ENCODE assay signal across 9 mouse cellular contexts in the genomic region with DNA sequence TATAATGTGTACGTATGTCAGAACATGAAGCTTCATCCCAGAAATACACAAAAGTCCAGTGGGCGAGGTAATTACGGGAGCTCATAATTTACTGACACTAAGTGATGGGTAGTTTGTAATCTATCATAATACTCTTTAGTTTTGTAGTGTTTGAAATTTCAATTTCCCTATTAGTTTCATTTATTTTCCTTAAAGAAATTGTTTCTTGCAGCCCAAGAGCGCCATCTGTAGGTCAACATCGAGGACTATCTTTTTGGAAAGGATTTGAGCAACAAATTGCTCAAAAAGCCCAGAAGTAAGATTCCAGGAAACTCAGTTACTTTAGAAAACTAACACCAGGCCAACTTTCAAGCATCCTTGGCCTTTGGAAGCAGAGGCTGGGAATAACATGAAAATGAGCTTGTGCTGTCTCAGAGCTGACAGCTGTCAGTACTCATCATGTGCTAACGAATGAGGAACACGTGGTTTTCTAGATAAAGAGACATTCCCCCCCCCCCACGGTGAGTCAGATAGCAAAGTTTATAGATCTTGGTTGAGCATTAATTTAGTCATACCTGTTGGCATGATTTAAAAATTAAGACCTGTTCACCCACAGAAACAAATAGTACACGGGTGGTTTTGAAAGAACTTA. TPM values are rescaled to one million over a fixed set of nuclear protein-coding genes. Genes with fewer than 3 reads are reported as not detected.
DNase-seq lines count a peak whose midpoint lies in the region; ATAC-seq lines count a peak whose summit lies in the region.
"Had no signal": no experiment of that assay in that cellular context is flagged by ENCODE, and none has a peak within 500 bp of the region (broad histone marks: within the 10 kb centered on the region; RNA-seq: fewer than 3 reads in every experiment).

No protein-coding gene starts in this region.

- H3K9me3 ChIP-seq in heart, embryonic 11.5 days (replicated peaks; ENCODE audit: control insufficient read depth, low read length), result no peaks in the 10 kb centered on the region; the same call in 1 of the 2 replicates
- H3K9me3 ChIP-seq: limb, embryonic 15.5 days had no signal

- no peak for ATAC-seq in heart, embryonic 11.5 days (replicated peaks; ENCODE audit: insufficient number of reproducible peaks, low FRiP score, low TSS enrichment)

- no peak overlapping the region for H3K9ac ChIP-seq in heart, embryonic 11.5 days (ENCODE audit: low read depth, low read length)
- H3K9ac ChIP-seq: limb, embryonic 15.5 days had no signal

- peak; percentile 3 to 16 for DNase-seq in heart, postnatal 14 days
- DNase-seq in right cerebral cortex, adult 2 months (ENCODE audit: low spot score in 2 of 2), result peak; percentile 35 to 59
- DNase-seq in right cerebral cortex, adult 18-20 months, result no peak
- DNase-seq in R1 (ENCODE audit: low read depth, low spot score), result peak; percentile 63
- peak; percentile 17 for DNase-seq in heart, postnatal 4 days
- no peak for DNase-seq in urinary bladder, adult 2 months (ENCODE audit: low spot score)
- DNase-seq in cerebellum, adult 11-12 months, result no peak

- no peaks in the 10 kb centered on the region for H3K27me3 ChIP-seq in heart, embryonic 11.5 days (ENCODE audit: control insufficient read depth, insufficient read depth, low read length)
- H3K27me3 ChIP-seq: limb, embryonic 15.5 days had no signal

- no peaks in the 10 kb centered on the region for H3K36me3 ChIP-seq in heart, embryonic 11.5 days (ENCODE audit: control insufficient read depth, insufficient read depth, low read length)
- H3K36me3 ChIP-seq: limb, embryonic 15.5 days had no signal

- no peak overlapping the region for H3K4me3 ChIP-seq in heart, embryonic 11.5 days (ENCODE audit: low read depth, low read length)
- H3K4me3 ChIP-seq: limb, embryonic 15.5 days had no signal

- intact Hi-C loops in heart, postnatal 14 days (cut with DNase I), result loop anchor here (2.0 kb wide), 1 partner anchor 65 kb away; no protein-coding TSS in a partner anchor

- no peak overlapping the region for H3K27ac ChIP-seq in heart, embryonic 11.5 days (ENCODE audit: low read depth, low read length)
- H3K27ac ChIP-seq: limb, embryonic 15.5 days had no signal

- no peaks in the 10 kb centered on the region for H3K4me1 ChIP-seq in heart, embryonic 11.5 days (ENCODE audit: control insufficient read depth, insufficient read depth, low read length)
- H3K4me1 ChIP-seq: limb, embryonic 15.5 days had no signal

- WGBS in heart, embryonic 11.5 days (ENCODE audit: insufficient replicate concordance), result 61% methylated on average over 9 of the region's 9 CpGs

- no peak overlapping the region for H3K4me2 ChIP-seq in heart, embryonic 11.5 days
- H3K4me2 ChIP-seq: limb, embryonic 15.5 days had no signal

RNA-seq across cellular contexts. Expression of a gene that starts 42.1 kb away (rescaled TPM):
- total RNA-seq in heart, postnatal 14 days (2021), result under 1 TPM; 0.26 to 0.39 TPM
- polyA plus RNA-seq in heart, embryonic 11.5 days (2014; fragmentation: Nextera tagmentation; extraction: Ambion mirVana), result 0.30 TPM in 1 of 2 replicates, not detected in the other
- under 1 TPM; 0.14 to 0.43 TPM for total RNA-seq in heart, postnatal 4 days (2021)
- polyA plus RNA-seq in urinary bladder, adult 2 months (2012; rRNA removed), result 4.7 and 5.1 TPM in 2 replicates

Comparison
In these comparisons a context has a peak if more than half of its experiments do, and no peak if none do; other contexts are left out.
1. DNase-seq: peak in heart, postnatal 14 days (2 of 2), right cerebral cortex, adult 2 months (2 of 2), R1 (single experiment) and heart, postnatal 4 days (single experiment); none in right cerebral cortex, adult 18-20 months (single experiment), urinary bladder, adult 2 months (single experiment) and cerebellum, adult 11-12 months (single experiment).